Mouse (Mus musculus): ENCODE results near the gene Gm20931. TPM values are rescaled to one million over a fixed set of nuclear protein-coding genes. Genes with fewer than 3 reads are reported as not detected.
"Not testable (repeated sequence)": the region's sequence is repeated elsewhere in the genome, so short reads cannot be mapped to it uniquely, and the experiment has no call there.

Gene Gm20931
- not detected in 2 replicates for polyA plus RNA-seq (2014; fragmentation: Nextera tagmentation; extraction: Ambion mirVana)

GRCm38 (mm10) chrY:55213420-55213819, at the start of gene Gm20931:
TSS of gene Gm20931 (plus strand) at chrY:55213720.
- H3K9me3 ChIP-seq (ENCODE audit: control insufficient read depth, low read length); H3K27ac ChIP-seq (ENCODE audit: low read depth, low read length); H3K9ac ChIP-seq (ENCODE audit: low read length); H3K36me3 ChIP-seq (ENCODE audit: control insufficient read depth, insufficient read depth, low read length); H3K4me1 ChIP-seq (replicated peaks; ENCODE audit: control insufficient read depth, insufficient read depth, low read length); DNase-seq (ENCODE audit: low spot score); H3K4me3 ChIP-seq (ENCODE audit: low read depth, low read length); H3K27me3 ChIP-seq (ENCODE audit: control insufficient read depth, insufficient read depth, low read length); ATAC-seq (replicated peaks; ENCODE audit: low FRiP score); H3K4me2 ChIP-seq (ENCODE audit: low read depth, low read length, severe bottlenecking): not testable (repeated sequence)
- no CpG with 5 or more reads among the region's 6 CpGs for WGBS

Data from forebrain, embryonic 11.5 days (tissue).